Mouse (Mus musculus) heart, postnatal 0 days (tissue): ENCODE data around the gene Bnip1.

ENCODE experiments used
- CTCF ChIP-seq: IDR thresholded peaks from 2 replicates; pipeline ENCODE4 v1.5.1; 2016; ENCODE audit warnings: antibody characterized with exemption, control low read depth, low read depth
- EP300 ChIP-seq: IDR thresholded peaks from 2 replicates; pipeline ENCODE4 v1.6.1; 2016; ENCODE audit warnings: antibody characterized with exemption, low read depth

DNA sequence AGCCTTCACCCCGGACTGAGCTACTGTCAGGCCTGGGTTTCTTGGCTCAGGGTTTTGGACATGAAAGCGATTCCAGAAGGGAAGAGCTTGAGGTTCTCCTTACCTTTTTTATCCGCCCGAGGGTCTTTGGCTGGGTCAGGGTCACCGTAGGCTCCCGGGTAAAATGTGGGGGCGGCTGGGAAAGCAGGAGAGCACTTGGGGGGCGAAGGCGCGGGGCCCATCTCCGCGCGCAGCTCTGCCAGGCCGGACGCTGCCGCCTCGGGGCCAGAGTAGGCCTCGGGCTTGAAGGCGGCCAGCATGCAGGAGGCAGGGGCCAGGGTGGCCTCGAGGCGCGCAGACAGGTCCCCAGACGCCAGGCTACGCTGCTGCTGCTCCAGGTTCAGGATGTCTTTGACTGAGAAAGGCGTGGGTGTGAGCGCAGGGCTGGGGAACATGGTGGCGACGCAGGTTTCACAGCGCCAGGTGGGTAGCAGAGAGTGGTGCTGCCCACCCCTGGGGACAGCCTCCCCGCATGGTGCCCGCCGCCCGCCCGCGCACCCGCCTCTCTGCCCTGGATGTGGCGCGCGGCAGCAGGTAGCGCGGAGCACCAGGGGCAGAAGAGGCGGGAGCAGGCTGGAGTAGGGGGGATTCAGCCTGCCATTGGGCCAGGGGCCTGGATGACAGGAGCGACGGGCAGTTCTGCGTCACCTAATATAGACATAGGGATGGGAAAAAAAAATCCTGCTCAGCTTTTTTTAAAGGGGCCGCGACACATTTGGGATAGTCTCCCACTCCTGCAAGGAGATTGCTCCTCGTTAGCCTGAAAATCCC is 60.3 kb downstream of the Bnip1 start:
- no peak for TF ChIP-seq CTCF
- no peak for TF ChIP-seq EP300
